Mouse (Mus musculus) inflammation-experienced regulatory T-cells (primary cell): ENCODE data around the gene Psrc1. TPM values are rescaled to one million over a fixed set of nuclear protein-coding genes. Genes with fewer than 3 reads are reported as not detected.

Experiments used
- polyA plus RNA-seq, 2 experiments: library from polyadenylated mRNA; unstranded; fragments of 100-300 nt; shearing (Covaris generic); gene quantifications; one replicate each; pipeline ENCODE4 v1.2.1; 2017

The Psrc1 gene
- 1 to 10 TPM; 2.6 to 3.0 TPM for polyA plus RNA-seq

DNA sequence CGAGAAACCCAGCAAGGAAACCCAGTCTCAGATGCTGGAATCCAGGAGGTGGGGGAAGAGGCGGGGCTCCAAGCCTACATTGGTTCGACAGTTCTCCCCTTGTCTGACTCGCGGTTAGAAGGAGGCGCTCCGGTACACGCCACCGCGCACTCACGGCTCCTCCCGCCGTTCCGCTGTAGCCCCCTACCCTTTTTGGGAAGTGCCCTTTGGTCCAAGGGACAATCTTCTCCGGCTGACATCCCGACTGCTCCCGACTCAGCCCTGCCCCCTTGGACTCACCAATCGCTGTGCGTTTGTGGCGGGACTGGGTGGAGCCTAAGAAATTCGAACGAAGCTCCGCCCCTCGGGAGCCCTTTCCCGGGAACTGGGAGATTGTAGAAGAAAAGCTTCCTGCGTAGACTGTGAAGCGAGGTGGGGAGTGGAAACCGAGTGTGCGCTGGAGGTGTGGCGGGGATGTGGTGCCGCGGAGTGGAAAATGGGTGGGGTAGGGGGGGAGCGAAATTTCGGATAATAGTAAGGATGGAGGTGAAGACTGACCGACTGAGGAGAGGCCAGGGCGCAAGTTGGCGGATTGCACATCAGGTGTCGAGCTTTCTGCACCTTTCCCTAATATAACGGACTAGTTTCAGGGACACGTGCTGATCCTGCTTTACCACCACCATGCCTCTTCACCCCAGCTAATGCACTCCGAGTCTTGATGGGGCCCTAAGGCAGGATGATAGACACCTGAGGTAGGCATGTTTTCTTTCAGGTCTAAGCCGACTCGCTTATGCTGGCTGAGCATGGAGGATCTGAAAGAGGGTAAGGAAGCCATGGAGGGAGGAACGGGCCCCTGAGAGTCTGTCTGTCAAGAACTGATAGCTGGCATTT is at the start of gene Psrc1:
TSS of gene Psrc1 (plus strand) at position 355 of the 870 bp plus-strand sequence.

DNA sequence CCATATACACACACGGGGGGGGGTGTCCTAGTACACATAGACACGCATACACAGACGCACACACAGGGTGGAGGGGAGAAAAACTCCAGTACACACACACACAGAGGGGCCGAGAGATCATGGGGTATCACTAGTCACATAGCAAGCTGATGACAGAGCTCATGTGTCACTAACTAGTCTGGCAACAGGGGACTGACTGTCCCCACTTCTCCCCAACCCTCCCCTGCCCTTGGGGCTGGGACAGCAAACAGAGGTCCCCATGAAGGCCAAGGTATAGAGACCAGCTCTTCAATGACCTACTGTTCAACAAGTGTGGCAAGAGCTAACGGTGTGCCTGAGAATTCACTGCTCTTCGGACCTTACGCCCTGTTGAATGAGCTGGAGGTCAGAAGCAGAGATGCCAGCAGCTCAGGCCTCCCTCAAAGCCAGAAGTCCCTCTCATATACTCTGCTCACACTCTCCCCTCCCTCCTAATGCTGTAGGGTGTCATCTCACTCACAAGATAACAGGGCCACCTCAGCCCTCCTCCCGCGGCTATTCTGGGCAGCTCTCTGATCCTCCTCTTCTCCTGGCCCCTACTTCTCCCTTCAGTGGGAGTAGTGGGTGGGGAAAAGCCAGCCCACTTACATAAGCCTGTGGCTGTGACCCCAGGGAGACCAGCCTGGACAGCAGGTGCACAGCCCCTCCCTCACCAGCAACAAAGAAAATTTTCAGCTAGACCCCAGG is 19.2 kb upstream of the Psrc1 start, which contains the start of gene Mybphl:
TSS of gene Mybphl (plus strand) at position 642 of the 726 bp plus-strand sequence.

DNA sequence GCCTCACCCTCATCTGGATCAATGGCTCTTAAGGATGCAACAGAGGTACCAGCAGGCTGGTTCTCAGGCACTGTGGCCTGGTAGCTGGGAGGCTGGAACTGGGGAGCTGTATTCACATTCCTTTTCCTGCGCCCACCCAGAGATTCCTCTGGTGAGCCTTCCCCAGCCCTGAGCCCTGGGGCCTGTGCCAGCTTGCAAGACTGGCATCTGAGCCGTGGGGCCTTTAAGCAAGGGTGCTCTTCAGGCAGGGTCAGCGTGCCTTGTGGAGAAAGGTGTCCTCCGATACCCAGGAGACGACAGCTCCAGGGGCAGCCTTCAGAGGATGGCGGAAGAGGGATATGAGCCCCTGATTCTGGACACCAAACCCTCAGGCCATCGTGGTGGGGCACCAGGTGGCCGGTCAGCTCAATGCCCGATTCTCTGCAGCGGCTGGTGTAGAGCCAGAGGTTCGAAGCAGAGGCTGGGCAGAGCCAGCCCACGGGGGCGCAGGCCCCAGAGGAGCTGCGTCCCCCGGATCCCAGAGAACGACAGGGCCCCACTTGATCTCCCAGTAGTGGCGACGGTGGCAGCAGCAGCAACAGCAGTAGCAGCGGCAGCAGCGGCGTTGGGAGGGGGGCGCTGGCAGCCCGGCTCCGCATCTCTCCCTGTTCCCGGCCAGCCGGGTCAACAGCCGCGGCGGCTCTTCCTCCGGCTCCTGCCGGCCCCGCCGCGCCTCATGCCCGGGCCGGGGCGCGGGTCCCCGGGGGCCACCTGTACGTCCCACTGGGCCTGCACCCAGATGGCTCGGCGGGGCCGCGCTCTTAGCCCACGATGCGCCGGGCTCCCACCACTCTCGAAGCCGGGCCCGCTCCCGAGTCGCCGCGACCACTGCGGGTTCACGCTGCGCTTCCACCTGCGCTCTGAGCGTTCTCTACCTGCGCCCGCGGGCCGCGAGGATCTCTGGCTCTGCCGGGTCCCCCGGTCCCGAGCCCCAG is 31.5 kb downstream of the Psrc1 start, which contains the start of gene Celsr2:
TSS of gene Celsr2 (minus strand) at position 696 of the 974 bp plus-strand sequence.

Other genes with a start within 250 kb of the Psrc1 start
- gene Gnai3, start 237.7 kb upstream of the Psrc1 start, polyA plus RNA-seq = 100 to 1,000 TPM; 164 to 198 TPM
- gene Gpr61, start 229.0 kb upstream of the Psrc1 start, polyA plus RNA-seq = under 1 TPM; 0.39 to 0.55 TPM
- gene Amigo1, start 197.5 kb upstream of the Psrc1 start, polyA plus RNA-seq = 1 to 10 TPM; 1.0 to 1.3 TPM
- 10 to 100 TPM; 18.3 to 26.0 TPM for gene Cyb561d1, start 182.6 kb upstream of the Psrc1 start, polyA plus RNA-seq
- gene Atxn7l2, start 172.9 kb upstream of the Psrc1 start, polyA plus RNA-seq = 10 to 100 TPM in 1 of 2 experiments, 1 to 10 TPM in 1; 5.5 to 11.5 TPM
- gene Sypl2, start 157.2 kb upstream of the Psrc1 start, polyA plus RNA-seq = not detected
- gene Psma5, start 126.9 kb upstream of the Psrc1 start, polyA plus RNA-seq = 100 to 1,000 TPM; 119 to 124 TPM
- 1 to 10 TPM in 1 of 2 experiments, under 1 TPM in 1; 0.45 to 1.8 TPM for gene Sort1, start 99.8 kb upstream of the Psrc1 start, polyA plus RNA-seq
- not detected for gene Mybphl, start 18.9 kb upstream of the Psrc1 start, polyA plus RNA-seq
- 1 to 10 TPM in 1 of 2 experiments, under 1 TPM in 1; 0.93 to 2.9 TPM for gene Celsr2, start 31.7 kb downstream of the Psrc1 start, polyA plus RNA-seq
- gene Sars, start 61.4 kb downstream of the Psrc1 start, polyA plus RNA-seq = 100 to 1,000 TPM; 135 to 168 TPM
- gene 1700013F07Rik, start 150.3 kb downstream of the Psrc1 start, polyA plus RNA-seq = 1 to 10 TPM in 1 of 2 experiments, under 1 TPM in 1; 0.52 to 4.4 TPM
- 1 to 10 TPM; 1.1 to 3.6 TPM for gene 5330417C22Rik, start 152.7 kb downstream of the Psrc1 start, polyA plus RNA-seq
- 10 to 100 TPM; 27.2 to 37.9 TPM for gene Tmem167b, start 178.6 kb downstream of the Psrc1 start, polyA plus RNA-seq
- 10 to 100 TPM; 23.3 to 32.4 TPM for gene Taf13, start 187.9 kb downstream of the Psrc1 start, polyA plus RNA-seq
- gene Wdr47, start 207.4 kb downstream of the Psrc1 start, polyA plus RNA-seq = 10 to 100 TPM; 14.1 to 26.7 TPM